Mouse (Mus musculus): ENCODE data around the gene Rassf1.

DNA sequence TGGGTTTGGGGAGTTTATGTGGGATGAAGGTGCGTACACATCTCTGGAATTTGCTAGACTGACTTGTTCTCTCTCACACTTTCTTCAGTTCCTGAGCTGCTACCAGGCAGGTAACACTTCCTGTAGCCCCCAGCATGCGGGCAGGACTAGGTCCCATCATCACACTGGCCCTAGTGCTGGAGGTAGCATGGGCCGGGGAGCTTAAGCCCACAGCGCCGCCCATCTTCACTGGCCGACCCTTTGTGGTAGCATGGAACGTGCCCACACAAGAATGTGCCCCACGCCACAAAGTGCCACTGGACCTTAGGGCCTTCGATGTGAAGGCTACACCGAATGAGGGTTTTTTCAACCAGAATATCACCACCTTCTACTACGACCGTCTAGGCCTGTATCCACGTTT is 18.7 kb downstream of the Rassf1 start:
- TF ChIP-seq POLR2A (IDR thresholded peaks at IDR 0.05; ENCODE audit: extremely low read depth, insufficient read depth, low read length) (no peak), CTCF (IDR thresholded peaks at IDR 0.05; ENCODE audit: extremely low read depth, insufficient read depth, low read length) (no peak)

Measured in cortical plate, adult 2 months (tissue).